In genomic region chr12:81776191-81776590, GRCm38 (mm10) we compare ENCODE assay signal across 12 mouse cellular contexts. TPM values are rescaled to one million over a fixed set of nuclear protein-coding genes. Genes with fewer than 3 reads are reported as not detected.
DNase-seq lines count a peak whose midpoint lies in the region; ATAC-seq lines count a peak whose summit lies in the region.
"Had no signal": no experiment of that assay in that cellular context is flagged by ENCODE, and none has a peak within 500 bp of the region (broad histone marks: within the 10 kb centered on the region; RNA-seq: fewer than 3 reads in every experiment).

No protein-coding gene starts in this region.

- no peak overlapping the region for H3K4me2 ChIP-seq in intestine, embryonic 14.5 days (ENCODE audit: low read length)
- no peak overlapping the region for H3K4me2 ChIP-seq in intestine, embryonic 15.5 days (replicated peaks)
- no peak overlapping the region for H3K4me2 ChIP-seq in embryonic facial prominence, embryonic 14.5 days (ENCODE audit: low read depth, low read length)
- H3K4me2 ChIP-seq: liver, embryonic 15.5 days had no signal

- H3K4me1 ChIP-seq in intestine, embryonic 14.5 days (replicated peaks; ENCODE audit: control insufficient read depth, insufficient read depth, low read length), result no peaks in the 10 kb centered on the region
- peaks cover 6% of the 10 kb centered on the region for H3K4me1 ChIP-seq in intestine, embryonic 15.5 days (replicated peaks)
- no peaks in the 10 kb centered on the region for H3K4me1 ChIP-seq in embryonic facial prominence, embryonic 14.5 days (ENCODE audit: control insufficient read depth, insufficient read depth, low read length)

- no peak overlapping the region for H3K9ac ChIP-seq in intestine, embryonic 14.5 days (ENCODE audit: low read length)
- no peak overlapping the region for H3K9ac ChIP-seq in intestine, embryonic 15.5 days
- no peak overlapping the region for H3K9ac ChIP-seq in embryonic facial prominence, embryonic 14.5 days (ENCODE audit: low read depth, low read length)
- H3K9ac ChIP-seq: liver, embryonic 15.5 days had no signal

- WGBS in intestine, embryonic 14.5 days, result 42% methylated on average over 3 of the region's 3 CpGs
- 30% methylated on average over 3 of the region's 3 CpGs for WGBS in intestine, embryonic 15.5 days
- WGBS in embryonic facial prominence, embryonic 14.5 days, result 36% methylated on average over 3 of the region's 3 CpGs

- H3K27me3 ChIP-seq in intestine, embryonic 14.5 days (replicated peaks; ENCODE audit: control insufficient read depth, insufficient read depth, low read length), result peaks cover 15% of the 10 kb centered on the region
- H3K27me3 ChIP-seq in intestine, embryonic 15.5 days (replicated peaks), result peaks cover 5% of the 10 kb centered on the region
- peaks cover 25% of the 10 kb centered on the region for H3K27me3 ChIP-seq in embryonic facial prominence, embryonic 14.5 days (replicated peaks; ENCODE audit: control insufficient read depth, insufficient read depth, low read length)

- no peak overlapping the region for H3K4me3 ChIP-seq in intestine, embryonic 14.5 days (ENCODE audit: low read depth, low read length)
- no peak overlapping the region for H3K4me3 ChIP-seq in intestine, embryonic 15.5 days (replicated peaks)
- no peak overlapping the region for H3K4me3 ChIP-seq in embryonic facial prominence, embryonic 14.5 days (ENCODE audit: low read depth, low read length)
- H3K4me3 ChIP-seq: liver, embryonic 15.5 days had no signal

- H3K36me3 ChIP-seq in intestine, embryonic 14.5 days (ENCODE audit: control insufficient read depth, insufficient read depth, low read length), result 0 out of 2 replicates have a peak, but pooled peaks cover 5% of the 10 kb centered on the region
- no peaks in the 10 kb centered on the region for H3K36me3 ChIP-seq in intestine, embryonic 15.5 days
- H3K36me3 ChIP-seq in embryonic facial prominence, embryonic 14.5 days (ENCODE audit: control insufficient read depth, insufficient read depth, low read length), result no peaks in the 10 kb centered on the region
- H3K36me3 ChIP-seq: liver, embryonic 15.5 days had no signal

- no peak overlapping the region for H3K27ac ChIP-seq in intestine, embryonic 14.5 days (ENCODE audit: low read depth)
- H3K27ac ChIP-seq in intestine, embryonic 15.5 days, result no peak overlapping the region
- no peak overlapping the region for H3K27ac ChIP-seq in embryonic facial prominence, embryonic 14.5 days (replicated peaks; ENCODE audit: low read depth, low read length)
- H3K27ac ChIP-seq: liver, embryonic 15.5 days had no signal

- no peak for ATAC-seq in intestine, embryonic 14.5 days (replicated peaks; ENCODE audit: low FRiP score, low TSS enrichment, low read depth)
- no peak for ATAC-seq in intestine, embryonic 15.5 days
- ATAC-seq in embryonic facial prominence, embryonic 14.5 days (ENCODE audit: low read depth), result no peak
- no peak for ATAC-seq in cerebellum, adult (ENCODE audit: insufficient number of reproducible peaks, low FRiP score, low TSS enrichment)
- no peak for ATAC-seq in inflammation-experienced regulatory T-cells, adult 6 months

- no peaks in the 10 kb centered on the region for H3K9me3 ChIP-seq in intestine, embryonic 14.5 days (ENCODE audit: control insufficient read depth, low read length)
- no peaks in the 10 kb centered on the region for H3K9me3 ChIP-seq in intestine, embryonic 15.5 days
- H3K9me3 ChIP-seq in embryonic facial prominence, embryonic 14.5 days (ENCODE audit: control insufficient read depth, low read length), result no peaks in the 10 kb centered on the region
- H3K9me3 ChIP-seq: liver, embryonic 15.5 days had no signal

- DNase-seq in intestine, embryonic 14.5 days (ENCODE audit: low spot score), result peak; percentile 69
- DNase-seq in 3T3-L1 (ENCODE audit: low read depth, low spot score) (peak; percentile 56), MEL-GATA-1-ER (ENCODE audit: extremely low read depth, low read depth) (peak; percentile 6)
- DNase-seq in embryonic facial prominence, embryonic 14.5 days (ENCODE audit: low spot score), result peak; percentile 73
- DNase-seq in right cerebral cortex, postnatal 10 days (ENCODE audit: low spot score in 2 of 2), result no peak
- DNase-seq: cerebellum, adult 9-10 months; right cerebral cortex, postnatal 4 days; thymus, postnatal 36 days had no signal

RNA-seq across cellular contexts. Expression of gene Map3k9, which starts 4.8 kb away (rescaled TPM):
- polyA plus RNA-seq in intestine, embryonic 14.5 days (2014; fragmentation: Nextera tagmentation; extraction: Ambion mirVana), result 1.5 and 2.4 TPM in 2 replicates
- polyA plus RNA-seq in intestine, embryonic 15.5 days (2015; fragmentation: Nextera tagmentation; extraction: Ambion mirVana), result 2.4 TPM in 2 replicates
- polyA plus RNA-seq in embryonic facial prominence, embryonic 14.5 days (2014; fragmentation: Nextera tagmentation; extraction: Ambion mirVana), result 1.1 and 1.5 TPM in 2 replicates
- polyA plus RNA-seq in inflammation-experienced regulatory T-cells, adult 6 months (2017; shearing (Covaris generic)), result under 1 TPM in 2 of 3 experiments, not detected in 1; 0.11 to 0.20 TPM

Comparison
In these comparisons a context has a peak if more than half of its experiments do, and no peak if none do; other contexts are left out.
1. DNase-seq: peak in intestine, embryonic 14.5 days (single experiment), 3T3-L1 (single experiment), MEL-GATA-1-ER (single experiment) and embryonic facial prominence, embryonic 14.5 days (single experiment); none in right cerebral cortex, postnatal 10 days (0 of 2).